Mouse (Mus musculus) forebrain, embryonic 16.5 days (tissue): Measurements from ENCODE around the gene Arpc2. TPM values are rescaled to one million over a fixed set of nuclear protein-coding genes. Genes with fewer than 3 reads are reported as not detected.

Experiments
- ATAC-seq: fragments of 200-750 bp; cut with Nextera tagmentation; 2 replicates; pipeline ENCODE4 v1.8.0; 2017; ENCODE audit warnings: mild to moderate bottlenecking, moderate library complexity
- H3K27ac ChIP-seq: fragments of 300-500 bp; sonication (generic); 2 replicates; pipeline ENCODE4 v1.5.1; 2014; ENCODE audit warnings: low read length, control low read depth
- H3K27me3 ChIP-seq: fragments of 300-500 bp; sonication (generic); replicated peaks from 2 replicates; pipeline ENCODE4 v1.6.1; 2014; ENCODE audit warnings: low read length; ENCODE audit not compliant: control insufficient read depth, insufficient read depth
- H3K36me3 ChIP-seq: fragments of 300-500 bp; sonication (generic); 2 replicates; pipeline ENCODE4 v1.6.1; 2014; ENCODE audit not compliant: control insufficient read depth, insufficient read depth
- H3K4me1 ChIP-seq: fragments of 300-500 bp; sonication (generic); replicated peaks from 2 replicates; pipeline ENCODE4 v1.6.1; 2014; ENCODE audit warnings: low read length; ENCODE audit not compliant: control insufficient read depth, insufficient read depth
- H3K4me2 ChIP-seq: fragments of 300-500 bp; sonication (generic); 2 replicates; pipeline ENCODE4 v1.6.1; 2014; ENCODE audit warnings: mild to moderate bottlenecking, low read length, control low read depth
- H3K4me3 ChIP-seq: fragments of 300-500 bp; sonication (generic); replicated peaks from 2 replicates; pipeline ENCODE4 v1.5.1; 2014; ENCODE audit warnings: mild to moderate bottlenecking, low read length, control low read depth
- H3K9ac ChIP-seq: fragments of 300-500 bp; sonication (generic); replicated peaks from 2 replicates; pipeline ENCODE4 v1.6.1; 2014; ENCODE audit warnings: low read depth, low read length, control low read depth
- H3K9me3 ChIP-seq: fragments of 300-500 bp; sonication (generic); 2 replicates; pipeline ENCODE4 v1.6.1; 2016; ENCODE audit warnings: low read length; ENCODE audit not compliant: control insufficient read depth
- WGBS: fragments of 180-500 bp; shearing (Covaris S2); extraction: QIAGEN DNeasy Blood & Tissue Kit; methylation state at CpG from one replicate; pipeline ENCODE4 v1.1.7; 2014; 5-methylcytosine and 5-hydroxymethylcytosine counted together
- polyA plus RNA-seq: library from polyadenylated mRNA; unstranded; fragments of >200 nt; fragmentation: Nextera tagmentation; extraction: Ambion mirVana; gene quantifications from 2 replicates; pipeline ENCODE4 v1.2.1, GENCODE M21; 2015

Arpc2 gene
- polyA plus RNA-seq, 1 experiment from 2014 or later: 413 TPM

DNA sequence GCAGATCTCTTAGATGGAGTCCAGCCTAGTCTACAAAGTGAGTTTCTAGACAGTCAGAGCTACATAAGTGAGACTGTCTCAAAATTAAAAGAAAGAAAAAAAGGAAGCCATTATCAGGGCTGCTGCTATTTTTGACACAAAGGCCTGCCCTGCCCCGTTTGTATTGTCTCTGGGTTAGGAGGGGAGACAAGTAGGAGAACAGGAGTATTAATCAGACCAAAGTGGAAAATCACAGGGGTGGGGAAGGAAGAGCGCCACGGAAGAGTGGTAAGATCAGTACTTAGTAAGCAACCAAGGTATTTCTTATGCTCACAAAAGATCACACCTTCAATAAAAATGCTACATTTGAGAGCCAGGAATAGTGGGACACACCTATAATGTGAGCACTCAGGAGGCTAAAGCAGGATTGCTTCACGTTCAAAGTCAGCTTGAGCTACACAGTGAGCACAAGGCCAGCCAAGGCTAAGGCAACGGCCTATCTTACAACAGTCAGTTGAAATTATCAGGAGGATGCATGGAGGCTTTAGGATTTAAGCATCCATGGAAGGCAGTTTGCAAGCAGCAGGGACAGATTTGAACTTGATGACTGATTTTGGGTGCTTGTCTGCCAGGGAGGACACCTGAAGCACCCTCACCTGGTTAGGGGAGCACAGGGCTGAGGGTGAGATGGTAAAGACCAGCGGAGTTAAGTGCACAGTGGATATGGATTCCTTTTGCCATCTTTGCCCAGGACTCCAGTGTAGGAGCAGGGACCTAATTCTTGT is 64.6 kb downstream of the Arpc2 start:
- no peaks in the 10 kb centered on the region for H3K9me3 ChIP-seq
- no peak overlapping the region for H3K9ac ChIP-seq
- ATAC-seq: no peak
- H3K36me3 ChIP-seq: no peaks in the 10 kb centered on the region
- no peak overlapping the region for H3K4me2 ChIP-seq
- peaks cover 7% of the 10 kb centered on the region; the same call in 1 of the 2 replicates for H3K27me3 ChIP-seq
- no peak overlapping the region for H3K27ac ChIP-seq
- WGBS: 82% methylated on average over 6 of the region's 6 CpGs
- H3K4me3 ChIP-seq: no peak overlapping the region
- H3K4me1 ChIP-seq: peaks cover 18% of the 10 kb centered on the region

DNA sequence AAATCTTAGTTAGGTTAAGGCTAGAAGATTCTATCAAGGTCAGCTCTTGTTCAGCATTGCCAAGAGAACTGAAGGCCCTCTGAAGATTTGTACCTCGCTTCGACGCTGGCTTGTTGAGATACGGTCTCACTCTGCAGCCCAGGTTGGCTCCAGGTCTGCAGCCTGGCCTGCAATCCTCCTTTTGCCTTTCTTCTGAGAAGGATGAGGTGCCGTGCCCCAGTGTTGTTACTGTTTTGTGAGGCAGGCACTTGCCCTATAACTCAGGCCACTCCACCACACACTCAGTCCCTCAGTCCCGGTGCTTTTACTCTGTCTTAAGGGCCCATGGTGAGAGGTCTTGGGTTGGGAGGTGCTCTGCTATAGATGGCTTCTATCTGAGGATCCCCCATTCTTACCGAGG is 66.3 kb downstream of the Arpc2 start:
- Histone ChIP-seq H3K27me3 (peaks cover 7% of the 10 kb centered on the region; the same call in 1 of the 2 replicates), H3K9ac (no peak overlapping the region), H3K4me3 (no peak overlapping the region), H3K4me1 (peaks cover 9% of the 10 kb centered on the region), H3K36me3 (no peaks in the 10 kb centered on the region), H3K27ac (no peak overlapping the region), H3K4me2 (no peak overlapping the region), H3K9me3 (no peaks in the 10 kb centered on the region)
- 95% methylated on average over 7 of the region's 7 CpGs for WGBS
- no peak for ATAC-seq

GRCm38 (mm10) chr1:74302835-74303234 is 67.0 kb downstream of the Arpc2 start:
- H3K27ac ChIP-seq: no peak overlapping the region
- H3K36me3 ChIP-seq: no peaks in the 10 kb centered on the region
- no peaks in the 10 kb centered on the region for H3K9me3 ChIP-seq
- 83% methylated on average over 2 of the region's 2 CpGs for WGBS
- H3K27me3 ChIP-seq: peaks cover 7% of the 10 kb centered on the region; the same call in 1 of the 2 replicates
- H3K4me3 ChIP-seq: no peak overlapping the region
- H3K9ac ChIP-seq: no peak overlapping the region
- ATAC-seq: no peak
- no peak overlapping the region for H3K4me2 ChIP-seq
- H3K4me1 ChIP-seq: peaks cover 9% of the 10 kb centered on the region

DNA sequence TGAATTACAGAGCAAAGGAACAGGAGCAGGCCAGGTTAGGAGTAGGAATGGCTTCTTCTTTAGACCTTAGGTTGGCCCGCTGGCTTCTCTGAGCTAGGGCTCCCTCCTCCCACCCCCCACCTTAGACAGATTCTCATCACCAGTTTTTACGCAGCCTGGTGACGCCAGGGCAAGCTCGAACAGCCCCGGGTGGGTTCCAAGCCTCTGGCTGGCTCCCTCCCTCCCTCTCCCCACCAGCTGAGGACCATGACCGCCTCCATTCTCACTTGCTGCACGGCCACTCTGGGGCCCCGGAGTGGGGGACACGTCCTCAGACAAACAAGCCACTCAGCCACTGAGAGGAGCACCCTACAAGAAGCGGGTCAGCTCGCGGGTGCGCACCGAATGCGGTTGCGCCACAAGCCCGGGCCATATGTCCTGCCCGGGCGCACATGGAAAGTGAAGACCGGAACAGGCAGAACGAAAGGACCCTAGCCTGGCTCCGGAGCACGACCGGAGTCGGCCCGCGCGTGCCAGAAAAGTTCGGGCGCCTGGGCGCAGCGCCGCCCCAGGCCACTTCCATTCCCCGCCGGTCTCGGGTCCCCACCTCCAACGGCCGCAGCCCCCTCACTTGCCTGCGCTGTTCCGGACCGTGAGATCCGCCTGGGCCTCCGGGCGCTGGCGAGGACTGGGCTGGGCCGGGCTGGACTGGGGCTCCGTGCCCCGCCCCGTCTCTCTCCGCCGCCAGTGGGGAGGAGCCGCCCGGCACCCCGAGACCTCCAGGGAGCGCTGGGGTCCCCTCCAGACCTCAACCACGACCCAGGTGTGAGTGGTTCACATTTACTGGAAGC is 67.8 kb downstream of the Arpc2 start:
- peak overlapping the region; percentile 49 for H3K4me3 ChIP-seq
- peak; percentile 74 for ATAC-seq
- H3K9me3 ChIP-seq: no peaks in the 10 kb centered on the region
- H3K27me3 ChIP-seq: peaks cover 7% of the 10 kb centered on the region; the same call in 1 of the 2 replicates
- H3K4me2 ChIP-seq: peak overlapping the region; percentile 72
- 1% methylated on average over 55 of the region's 56 CpGs for WGBS
- H3K9ac ChIP-seq: peak overlapping the region; percentile 55
- H3K4me1 ChIP-seq: peaks cover 9% of the 10 kb centered on the region
- H3K36me3 ChIP-seq: no peaks in the 10 kb centered on the region
- H3K27ac ChIP-seq: no peak overlapping the region

DNA sequence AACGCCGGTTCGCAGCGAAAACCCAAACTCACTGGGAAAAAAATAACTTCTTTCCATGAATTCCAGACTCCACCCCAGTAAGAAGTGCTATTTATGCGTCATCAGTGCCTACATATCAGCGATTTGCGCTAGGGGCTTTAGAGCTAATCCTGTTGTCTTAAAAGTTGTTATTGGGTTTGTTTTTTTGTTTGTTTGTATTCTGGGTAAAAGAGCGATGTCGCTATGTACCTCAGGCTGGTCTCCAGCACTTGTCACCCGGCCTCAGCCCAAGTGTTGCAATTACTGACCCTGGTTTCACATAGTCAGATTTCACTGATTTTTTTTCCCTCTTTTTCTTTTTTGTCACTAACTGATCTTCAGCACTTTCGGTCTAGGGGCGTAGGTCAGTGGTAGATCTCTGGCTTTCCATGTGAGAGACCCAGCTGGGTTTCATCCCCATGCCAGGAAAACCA is 68.5 kb downstream of the Arpc2 start:
- H3K4me2 ChIP-seq: peak overlapping the region; percentile 72
- H3K4me1 ChIP-seq: peaks cover 9% of the 10 kb centered on the region
- no peaks in the 10 kb centered on the region for H3K9me3 ChIP-seq
- H3K9ac ChIP-seq: peak overlapping the region; percentile 55
- no peak overlapping the region for H3K27ac ChIP-seq
- peaks cover 7% of the 10 kb centered on the region; the same call in 1 of the 2 replicates for H3K27me3 ChIP-seq
- H3K4me3 ChIP-seq: peak overlapping the region; percentile 49
- no peak for ATAC-seq
- WGBS: 13% methylated on average over 12 of the region's 12 CpGs
- no peaks in the 10 kb centered on the region for H3K36me3 ChIP-seq

GRCm38 (mm10) chr1:74304946-74305345 is 69.1 kb downstream of the Arpc2 start:
- H3K27ac ChIP-seq: no peak overlapping the region
- no peak for ATAC-seq
- 73% methylated on average over 4 of the region's 4 CpGs for WGBS

GRCm38 (mm10) chr1:74305522-74305921 is 69.6 kb downstream of the Arpc2 start, which contains the start of gene Tmbim1:
Gene Tmbim1, minus strand, starts transcription at chr1:74305622.
- no peaks in the 10 kb centered on the region for H3K36me3 ChIP-seq
- peaks cover 7% of the 10 kb centered on the region; the same call in 1 of the 2 replicates for H3K27me3 ChIP-seq
- 75% methylated on average over 2 of the region's 2 CpGs for WGBS
- H3K9me3 ChIP-seq: no peaks in the 10 kb centered on the region
- no peak for ATAC-seq
- H3K4me3 ChIP-seq: no peak within 1 kb of the TSS
- H3K4me2 ChIP-seq: peak within 1 kb of the TSS; percentile 72; the same call in 1 of the 2 replicates
- H3K9ac ChIP-seq: no peak within 1 kb of the TSS
- H3K4me1 ChIP-seq: peaks cover 9% of the 10 kb centered on the region
- H3K27ac ChIP-seq: no peak within 1 kb of the TSS

More at GRCm38 (mm10) chr1:74304946-74305345, 69.1 kb downstream of the Arpc2 start:
- Histone ChIP-seq H3K4me2 (no peak overlapping the region), H3K4me1 (peaks cover 9% of the 10 kb centered on the region), H3K9me3 (no peaks in the 10 kb centered on the region), H3K9ac (no peak overlapping the region), H3K4me3 (no peak overlapping the region), H3K36me3 (no peaks in the 10 kb centered on the region), H3K27me3 (peaks cover 7% of the 10 kb centered on the region; the same call in 1 of the 2 replicates)

GRCm38 (mm10) chr1:74307146-74307545 is 71.3 kb downstream of the Arpc2 start:
- Histone ChIP-seq H3K4me3 (no peak overlapping the region), H3K27me3 (peaks cover 7% of the 10 kb centered on the region; the same call in 1 of the 2 replicates), H3K4me2 (no peak overlapping the region), H3K9me3 (no peaks in the 10 kb centered on the region), H3K27ac (no peak overlapping the region), H3K9ac (no peak overlapping the region), H3K4me1 (peaks cover 9% of the 10 kb centered on the region), H3K36me3 (no peaks in the 10 kb centered on the region)
- 100% methylated on average over 1 of the region's 1 CpGs for WGBS
- ATAC-seq: no peak
